Mouse (Mus musculus): ENCODE measurements around the gene Nupl1.

The Nupl1 gene

GRCm38 (mm10) chr14:60251281-60252003 lies at the start of gene Nupl1, which contains the start of gene Gm49336:
TSS of gene Nupl1 (minus strand) at chr14:60251431.
TSS of gene Gm49336 (minus strand) at chr14:60251507.
- peak; percentile 96 to 98 for DNase-seq (ENCODE audit: low spot score in 2 of 2)

GRCm38 (mm10) chr14:60301024-60301423 lies 49.8 kb upstream of the Nupl1 start:
- no peak for DNase-seq (ENCODE audit: low spot score in 2 of 2)

- DNase-seq (ENCODE audit: low spot score in 2 of 2): no peak
These were observed 49.2 kb upstream of the Nupl1 start for GRCm38 (mm10) chr14:60300224-60300991.

GRCm38 (mm10) chr14:60295531-60295930 lies 44.3 kb upstream of the Nupl1 start:
- no peak for DNase-seq (ENCODE audit: low spot score in 2 of 2)

GRCm38 (mm10) chr14:60290363-60290762 lies 39.1 kb upstream of the Nupl1 start:
- DNase-seq (ENCODE audit: low spot score in 2 of 2): no peak

GRCm38 (mm10) chr14:60286194-60286863 lies 35.1 kb upstream of the Nupl1 start:
- DNase-seq (ENCODE audit: low spot score in 2 of 2): no peak

GRCm38 (mm10) chr14:60275301-60276276 lies 24.4 kb upstream of the Nupl1 start:
- DNase-seq (ENCODE audit: low spot score in 2 of 2): no peak

GRCm38 (mm10) chr14:60273346-60273745 lies 22.1 kb upstream of the Nupl1 start:
- no peak for DNase-seq (ENCODE audit: low spot score in 2 of 2)

GRCm38 (mm10) chr14:60269333-60269732 lies 18.1 kb upstream of the Nupl1 start:
- no peak for DNase-seq (ENCODE audit: low spot score in 2 of 2)

GRCm38 (mm10) chr14:60264990-60265876 lies 14.0 kb upstream of the Nupl1 start, which contains the start of gene Mtmr6:
TSS of gene Mtmr6 (plus strand) at chr14:60265228.
- DNase-seq (ENCODE audit: low spot score in 2 of 2): peak; percentile 88 to 90

GRCm38 (mm10) chr14:60262316-60262715 lies 11.1 kb upstream of the Nupl1 start:
- DNase-seq (ENCODE audit: low spot score in 2 of 2): no peak

- DNase-seq (ENCODE audit: low spot score in 2 of 2): no peak
These were observed 6.6 kb upstream of the Nupl1 start for GRCm38 (mm10) chr14:60257851-60258250.

GRCm38 (mm10) chr14:60257101-60257500 lies 5.9 kb upstream of the Nupl1 start:
- DNase-seq (ENCODE audit: low spot score in 2 of 2): no peak

- no peak for DNase-seq (ENCODE audit: low spot score in 2 of 2)
These were observed 5.1 kb upstream of the Nupl1 start for GRCm38 (mm10) chr14:60256356-60256755.

GRCm38 (mm10) chr14:60254774-60255173 lies 3.5 kb upstream of the Nupl1 start:
- no peak for DNase-seq (ENCODE audit: low spot score in 2 of 2)

GRCm38 (mm10) chr14:60253466-60253865 lies 2.2 kb upstream of the Nupl1 start:
- no peak for DNase-seq (ENCODE audit: low spot score in 2 of 2)

- no peak for DNase-seq (ENCODE audit: low spot score in 2 of 2)
These were observed 1.1 kb upstream of the Nupl1 start for GRCm38 (mm10) chr14:60252004-60253000.

GRCm38 (mm10) chr14:60250879-60251278 lies 352 bp downstream of the Nupl1 start:
- no peak for DNase-seq (ENCODE audit: low spot score in 2 of 2)

GRCm38 (mm10) chr14:60250366-60250765 lies 865 bp downstream of the Nupl1 start:
- DNase-seq (ENCODE audit: low spot score in 2 of 2): no peak
